Mouse (Mus musculus): Measurements from ENCODE around the gene Pgghg. TPM values are rescaled to one million over a fixed set of nuclear protein-coding genes. Genes with fewer than 3 reads are reported as not detected.
A peak's percentile ranks its signal among the peaks of the same experiment; 100 is the strongest.

Pgghg gene
- total and polyA plus RNA-seq, 3 experiments, result 3.1 to 3.3 (median 3.2) TPM

- dilution Hi-C loops (cut with MboI; ENCODE audit: extremely low pct_ligation_motif_present, extremely low pct_unique_long_range_greater_than_20kb, low sequenced_read_pairs), result no loop called here
- peaks cover 22 to 54% of the 10 kb centered on the region in 2 experiments for H3K4me1 ChIP-seq (ENCODE audit: control insufficient read depth in 1 of 2, insufficient read depth in 2 of 2)
- no peak for TF ChIP-seq ELF1 (IDR thresholded peaks at IDR 0.05; ENCODE audit: low read depth, low read length)
- in situ Hi-C loops (cut with MboI; ENCODE audit: low pct_ligation_motif_present, low pct_unique_long_range_greater_than_20kb, low sequenced_read_pairs), result no loop called here
- H3K4me2 ChIP-seq (ENCODE audit: insufficient read depth, low read depth, poor library complexity, severe bottlenecking), result no peak overlapping the region
- no peaks in the 10 kb centered on the region for H3K27me3 ChIP-seq (replicated peaks)
- peaks cover 0 to 3% of the 10 kb centered on the region in 2 experiments for H3K36me3 ChIP-seq (replicated peaks in 1 of 2; ENCODE audit: control insufficient read depth in 1 of 2, insufficient read depth in 1 of 2, low read length in 1 of 2)
- no peak for DNase-seq (ENCODE audit: extremely low read depth)
- H3K9ac ChIP-seq (ENCODE audit: insufficient read depth, low read depth), result no peak overlapping the region
- no peaks in the 10 kb centered on the region for H3K9me3 ChIP-seq (replicated peaks; ENCODE audit: low read length)
- H3K4me3 ChIP-seq (replicated peaks in 1 of 3; ENCODE audit: low read depth in 2 of 3, low read length in 2 of 3, poor library complexity in 1 of 3), result no peak overlapping the region
- H3K27ac ChIP-seq (ENCODE audit: insufficient read depth, low read depth), result no peak overlapping the region
- H3K79me2 ChIP-seq (replicated peaks; ENCODE audit: control insufficient read depth, extremely low read depth, insufficient read depth, poor library complexity, severe bottlenecking), result no peaks in the 10 kb centered on the region
Observed at GRCm38 (mm10) chr7:140939669-140940171, 1.5 kb upstream of the Pgghg start.

GRCm38 (mm10) chr7:140942341-140942740 lies 1.1 kb downstream of the Pgghg start:
- no peak for TF ChIP-seq JUND (conservative IDR thresholded peaks at IDR 0.05; ENCODE audit: low read depth, low read length)
- TF ChIP-seq ETS1 (conservative IDR thresholded peaks at IDR 0.05; ENCODE audit: low read depth, low read length), result no peak
- no peak for TF ChIP-seq CHD2 (IDR thresholded peaks at IDR 0.05; ENCODE audit: low read length)
- no peak for TF ChIP-seq PAX5 (IDR thresholded peaks at IDR 0.05; ENCODE audit: low read length)
- no peak for TF ChIP-seq KAT2A (IDR thresholded peaks at IDR 0.05; ENCODE audit: insufficient replicate concordance, low read length)
- TF ChIP-seq BHLHE40 (IDR thresholded peaks at IDR 0.05; ENCODE audit: low read depth, low read length), result no peak
- TF ChIP-seq ZKSCAN1 (IDR thresholded peaks at IDR 0.05; ENCODE audit: borderline replicate concordance, low read depth, low read length), result no peak
- TF ChIP-seq MXI1 (IDR thresholded peaks at IDR 0.05; ENCODE audit: low read depth, low read length), result no peak
- TF ChIP-seq CTCF (conservative IDR thresholded peaks at IDR 0.05 in 1 of 2, IDR thresholded peaks at IDR 0.05 in 1 of 2; ENCODE audit: low read depth in 2 of 2, low read length in 2 of 2), result no peak
- TF ChIP-seq USF1 (IDR thresholded peaks at IDR 0.05; ENCODE audit: low read depth, low read length), result no peak
- no peak for TF ChIP-seq EP300 (IDR thresholded peaks at IDR 0.05; ENCODE audit: low read length)
- no peak for TF ChIP-seq USF2 (conservative IDR thresholded peaks at IDR 0.05; ENCODE audit: low read depth, low read length)
- TF ChIP-seq POLR2A (IDR thresholded peaks at IDR 0.05; ENCODE audit: low read depth, low read length), result no peak
- no peak for TF ChIP-seq ZMIZ1 (IDR thresholded peaks at IDR 0.05; ENCODE audit: low read depth, low read length)
- TF ChIP-seq CHD1 (IDR thresholded peaks at IDR 0.05; ENCODE audit: low read depth, low read length), result no peak
- H3K4me3 ChIP-seq (replicated peaks in 1 of 3; ENCODE audit: low read depth in 2 of 3, low read length in 2 of 3, poor library complexity in 1 of 3), result peak overlapping the region in 2 of 3 experiments; percentile 19 to 47
- H3K4me1 ChIP-seq (ENCODE audit: control insufficient read depth in 1 of 2, insufficient read depth in 2 of 2), result peaks cover 22 to 54% of the 10 kb centered on the region in 2 experiments
- no peak overlapping the region for H3K9ac ChIP-seq (ENCODE audit: insufficient read depth, low read depth)
- H3K36me3 ChIP-seq (replicated peaks in 1 of 2; ENCODE audit: control insufficient read depth in 1 of 2, insufficient read depth in 1 of 2, low read length in 1 of 2), result peaks cover 8 to 29% of the 10 kb centered on the region in 2 experiments
- in situ Hi-C loops (cut with MboI; ENCODE audit: low pct_ligation_motif_present, low pct_unique_long_range_greater_than_20kb, low sequenced_read_pairs) (no loop called here), dilution Hi-C loops (cut with MboI; ENCODE audit: extremely low pct_ligation_motif_present, extremely low pct_unique_long_range_greater_than_20kb, low sequenced_read_pairs) (no loop called here)
- no peaks in the 10 kb centered on the region for H3K9me3 ChIP-seq (replicated peaks; ENCODE audit: low read length)
- peak overlapping the region; percentile 81 for H3K27ac ChIP-seq (ENCODE audit: insufficient read depth, low read depth)
- no peak for DNase-seq (ENCODE audit: extremely low read depth)
- H3K79me2 ChIP-seq (replicated peaks; ENCODE audit: control insufficient read depth, extremely low read depth, insufficient read depth, poor library complexity, severe bottlenecking), result no peaks in the 10 kb centered on the region
- peak overlapping the region; percentile 33; the same call in 1 of the 2 replicates for H3K4me2 ChIP-seq (ENCODE audit: insufficient read depth, low read depth, poor library complexity, severe bottlenecking)
- no peaks in the 10 kb centered on the region for H3K27me3 ChIP-seq (replicated peaks)
